Mouse (Mus musculus) lung, postnatal 4 days (tissue): ENCODE data around the gene Ypel2.

Experiments used
- DNase-seq, 2 experiments: peaks; one replicate each; pipeline ENCODE4 v3.0.0; 2021

The Ypel2 gene

DNA sequence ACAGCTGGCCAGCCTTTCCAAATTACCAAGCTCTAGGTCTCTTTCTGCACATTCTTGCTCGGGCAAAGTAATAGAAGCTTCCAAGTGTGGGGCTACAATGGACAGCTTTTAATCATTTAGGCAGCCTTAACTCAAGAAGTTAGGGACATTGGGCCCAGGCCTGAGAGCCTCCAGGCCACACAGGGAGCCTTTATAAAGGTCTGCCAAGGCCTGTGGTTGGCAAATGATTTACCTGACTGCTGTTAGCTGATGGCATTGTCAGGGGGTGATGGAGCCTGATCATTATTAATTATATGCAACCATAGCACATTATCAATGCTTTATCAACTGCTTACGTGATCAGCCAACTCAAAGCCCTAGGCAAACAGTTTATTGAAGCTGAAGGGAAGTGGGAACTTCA lies 33.2 kb downstream of the Ypel2 start:
- DNase-seq, result no peak

DNA sequence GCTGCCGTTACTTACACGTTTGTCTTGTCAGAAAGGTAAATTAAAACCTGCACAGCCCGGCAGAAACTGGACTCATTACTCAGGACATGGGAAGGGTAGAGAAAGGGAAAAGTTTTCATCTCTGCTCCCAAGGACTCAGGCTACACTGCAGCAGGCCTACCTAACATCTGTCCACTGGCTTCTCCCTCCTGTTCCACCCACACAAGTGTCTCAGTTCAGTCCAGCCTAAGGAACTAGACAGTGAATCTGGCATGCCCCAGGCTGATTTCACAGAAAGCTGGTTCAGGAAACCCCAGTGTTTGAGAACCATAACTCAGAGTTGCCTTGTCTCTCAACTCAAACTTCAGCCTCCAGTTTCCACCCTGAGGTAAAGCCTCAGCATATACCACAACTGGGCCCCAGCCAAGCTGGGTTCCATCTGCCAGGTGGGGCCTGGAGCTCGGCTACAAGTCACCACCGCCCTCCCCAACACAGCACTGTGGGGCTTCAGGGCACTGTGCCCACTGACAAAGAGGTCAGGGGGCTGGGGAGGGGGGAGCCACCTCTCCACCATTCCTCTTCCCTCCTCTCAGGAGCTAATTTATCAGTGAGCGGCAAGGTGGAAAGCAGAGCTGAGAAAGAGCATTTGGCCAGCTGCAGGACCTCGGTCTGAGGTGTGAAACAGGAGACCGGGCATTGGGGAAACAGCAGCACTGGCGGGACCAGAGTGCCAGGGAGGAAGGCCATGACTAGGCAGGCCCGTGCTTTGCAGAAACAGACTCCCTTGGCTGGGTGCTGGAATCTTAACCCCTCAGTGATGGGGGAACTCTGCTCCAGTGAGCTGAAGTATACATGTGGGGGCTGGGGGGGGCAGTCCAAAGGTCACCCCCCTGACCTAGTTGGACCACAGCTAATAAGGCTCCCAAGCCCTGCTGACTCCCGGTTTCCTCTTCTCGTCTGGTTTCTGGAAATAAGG lies 34.5 kb downstream of the Ypel2 start:
- DNase-seq, result peak in 1 of 2 experiments; percentile 12

DNA sequence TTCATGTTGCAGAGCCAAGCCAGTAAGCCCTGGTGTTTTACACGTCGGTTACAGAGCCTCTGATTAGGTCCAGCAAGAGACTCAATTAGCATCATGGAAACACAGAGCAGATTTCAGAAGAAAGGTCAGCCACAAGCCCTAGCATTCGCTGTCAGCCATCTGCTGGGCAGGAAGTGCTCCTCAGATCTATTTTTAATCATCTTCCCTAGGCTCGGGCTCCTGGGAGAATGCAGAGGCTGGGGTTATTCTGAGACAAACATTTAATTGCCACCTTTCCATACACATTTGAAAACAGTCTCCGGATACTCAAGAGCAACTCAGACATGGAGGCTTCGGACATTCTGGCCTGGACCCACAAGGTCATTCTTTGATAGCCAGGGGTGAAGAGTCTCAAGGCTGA lies 35.3 kb downstream of the Ypel2 start:
- peak; percentile 29 to 60 for DNase-seq

DNA sequence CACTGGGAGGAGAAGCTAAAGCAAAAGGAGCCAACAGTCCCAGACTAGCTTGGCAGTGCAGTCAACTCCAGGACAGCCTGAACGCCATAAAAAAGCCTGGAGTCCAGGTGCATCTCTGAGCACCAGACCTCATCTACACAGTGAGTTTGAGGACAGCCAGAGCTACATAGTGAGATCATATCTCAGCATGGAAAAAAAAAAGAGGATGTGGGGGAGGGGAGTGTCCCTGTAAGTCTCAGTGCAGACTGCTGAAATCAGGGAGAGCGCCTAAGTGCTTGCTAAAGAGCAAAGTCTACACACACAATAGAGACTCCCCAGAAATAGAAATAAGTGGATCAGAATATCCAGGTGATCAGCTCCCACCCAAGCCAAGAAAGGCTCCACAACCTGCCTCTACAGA lies 37.1 kb downstream of the Ypel2 start:
- DNase-seq, result no peak

DNA sequence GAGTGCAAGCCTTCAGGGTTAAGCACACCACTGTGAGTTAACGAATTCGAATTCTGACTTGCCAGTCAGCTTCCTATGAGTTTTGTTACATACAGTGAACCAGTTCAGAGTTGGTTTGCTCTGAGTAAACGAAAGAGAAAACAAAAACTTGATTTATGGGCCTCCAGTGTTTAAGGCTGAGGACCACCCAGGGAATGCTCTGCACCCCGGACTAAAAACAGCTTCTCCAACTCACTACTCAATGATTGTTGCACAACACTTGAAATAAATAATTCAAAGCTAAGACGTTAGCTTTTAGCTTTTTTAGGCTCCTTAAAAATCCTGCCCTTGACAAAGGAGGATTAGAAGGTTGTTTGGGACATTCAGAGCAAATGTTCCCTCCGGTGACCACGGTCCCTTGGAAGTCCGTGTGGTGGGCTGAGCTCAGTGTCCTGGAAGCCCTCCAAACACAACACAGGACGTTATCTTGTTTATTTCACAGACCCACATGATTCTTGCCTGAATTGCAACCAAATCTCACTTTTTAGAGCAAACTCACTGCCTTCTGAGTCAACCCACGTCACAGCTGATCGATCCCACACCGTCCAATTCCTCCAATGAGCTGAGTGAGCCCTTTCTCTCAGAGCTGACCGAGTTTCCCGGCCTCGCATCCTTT lies 38.8 kb downstream of the Ypel2 start:
- DNase-seq, result peak; percentile 40 to 46

DNA sequence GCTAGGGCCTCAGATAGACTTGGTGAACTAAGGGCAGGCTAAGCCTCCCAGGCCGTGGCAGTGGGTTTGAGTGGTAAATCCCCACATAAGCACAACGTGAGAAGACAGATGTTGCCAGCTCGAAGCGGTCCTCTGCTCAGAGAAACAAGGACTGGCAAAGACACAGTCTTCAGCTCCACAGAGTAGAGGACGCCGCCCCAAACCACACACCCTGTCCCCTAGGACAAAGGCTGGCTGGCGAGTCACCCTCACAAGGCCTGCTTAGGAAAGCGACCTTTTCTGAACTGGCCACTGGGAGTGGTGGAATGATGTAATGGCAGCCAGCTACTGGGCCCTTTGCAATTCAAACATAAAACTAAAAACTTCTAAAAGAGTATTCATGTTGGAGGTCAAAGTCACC lies 40.4 kb downstream of the Ypel2 start:
- DNase-seq, result no peak

DNA sequence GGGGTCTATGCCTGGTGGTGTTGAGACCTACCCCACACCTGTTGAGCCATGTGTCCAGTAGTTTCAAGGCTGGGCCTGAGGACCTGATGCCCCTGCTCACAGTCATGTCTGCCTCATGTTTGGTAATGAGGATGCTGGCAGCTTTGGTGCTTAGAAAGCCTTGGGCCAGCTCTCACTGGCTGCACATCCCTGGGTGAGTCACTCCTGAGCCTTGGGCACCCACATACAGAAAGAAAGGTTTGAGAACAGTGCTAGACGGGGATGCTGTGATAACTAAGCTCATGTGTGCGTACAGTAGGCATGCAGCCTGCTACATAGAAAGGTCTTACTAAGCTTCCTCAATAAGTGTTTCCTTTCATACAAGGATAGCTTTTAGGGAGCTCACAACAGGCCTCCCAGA lies 40.8 kb downstream of the Ypel2 start:
- no peak for DNase-seq

DNA sequence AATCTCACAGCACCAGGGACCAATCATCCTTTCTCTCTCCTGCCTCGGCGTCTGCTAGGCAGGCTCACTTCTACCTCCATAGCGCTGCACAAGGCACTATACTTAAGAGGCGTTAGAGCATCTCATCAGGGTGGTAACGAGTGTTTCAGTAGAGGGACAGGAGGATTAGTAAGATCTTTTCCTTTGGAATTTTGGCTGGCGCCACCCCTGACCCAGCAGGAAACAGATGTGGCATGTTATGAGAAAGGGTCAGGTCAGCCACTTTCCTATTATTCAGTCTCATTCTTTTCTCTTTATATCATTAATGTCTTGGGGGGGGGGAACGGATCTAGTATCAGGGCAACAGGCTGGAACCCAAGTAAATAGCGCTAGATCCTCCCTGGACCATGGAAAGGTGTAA lies 41.8 kb downstream of the Ypel2 start:
- no peak for DNase-seq

DNA sequence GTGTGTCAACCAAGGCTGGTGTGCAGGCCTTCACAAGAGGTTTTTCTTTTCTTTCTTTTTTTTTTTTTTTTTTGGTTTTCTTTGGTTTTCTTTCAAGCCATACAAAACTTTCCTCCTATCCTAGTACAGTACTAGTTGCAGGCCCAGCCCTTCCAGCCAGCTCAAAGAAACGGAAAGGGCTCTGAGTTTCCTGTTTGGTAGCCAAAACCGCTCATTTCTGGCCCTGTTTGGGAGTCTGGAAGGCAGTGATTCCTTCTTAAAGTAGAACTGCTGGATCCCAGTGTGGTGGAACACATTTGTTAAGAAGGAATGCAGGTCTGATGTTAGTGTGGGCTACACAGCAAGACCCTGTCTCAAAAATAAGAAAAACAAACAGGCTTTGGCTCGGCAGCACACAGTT lies 43.0 kb downstream of the Ypel2 start:
- DNase-seq, result peak in 1 of 2 experiments; percentile 22

DNA sequence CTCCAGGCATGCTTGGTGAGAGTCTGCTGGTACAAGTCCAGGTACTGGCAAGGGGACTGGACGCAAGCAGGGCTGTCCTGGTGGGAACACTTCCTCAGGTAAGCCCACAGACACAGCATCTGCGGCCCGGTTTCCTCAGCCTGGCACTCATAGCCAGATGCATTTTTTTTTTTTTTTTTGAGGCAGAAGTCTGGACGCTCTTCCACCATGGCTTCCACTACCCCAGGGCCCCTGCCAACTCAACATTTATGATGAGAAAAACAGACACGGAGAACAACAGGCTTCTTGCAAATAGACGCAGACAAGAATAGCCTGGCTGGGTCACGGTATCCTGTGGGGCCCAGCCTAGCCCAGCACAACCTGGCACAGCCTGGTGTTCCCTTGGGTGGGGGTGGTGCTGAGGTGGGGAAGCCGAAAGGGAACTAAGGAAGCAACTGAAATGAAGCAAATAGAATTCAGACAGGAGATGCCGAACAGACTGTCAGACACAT lies 43.5 kb downstream of the Ypel2 start:
- peak; percentile 29 to 69 for DNase-seq

DNA sequence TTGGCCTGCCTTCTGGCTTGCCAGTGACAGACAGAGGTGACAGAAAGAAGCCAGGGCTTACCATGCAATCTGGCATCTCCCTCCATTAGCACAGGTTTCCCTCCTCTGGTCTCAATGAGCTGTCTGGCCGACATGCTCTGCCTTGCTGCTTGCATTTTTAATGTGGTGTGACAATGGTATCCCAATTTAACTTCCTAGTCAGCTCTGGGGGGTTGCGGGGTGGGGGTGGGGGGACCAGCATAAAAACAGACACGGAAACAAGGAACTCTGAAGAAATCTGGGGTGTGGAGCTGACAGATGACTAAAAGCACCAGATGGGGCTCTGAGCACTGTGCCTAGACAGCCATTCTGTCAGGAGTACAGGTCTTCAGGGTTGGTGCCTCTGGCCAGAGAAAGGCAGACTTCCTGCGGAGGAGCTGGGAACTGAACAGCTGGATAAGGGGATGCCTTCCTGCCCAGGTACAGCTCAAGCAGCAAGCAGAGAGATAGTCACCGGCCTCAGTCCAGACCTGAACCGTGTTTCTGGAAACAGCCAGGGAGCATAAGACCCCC lies 46.8 kb downstream of the Ypel2 start:
- no peak for DNase-seq

DNA sequence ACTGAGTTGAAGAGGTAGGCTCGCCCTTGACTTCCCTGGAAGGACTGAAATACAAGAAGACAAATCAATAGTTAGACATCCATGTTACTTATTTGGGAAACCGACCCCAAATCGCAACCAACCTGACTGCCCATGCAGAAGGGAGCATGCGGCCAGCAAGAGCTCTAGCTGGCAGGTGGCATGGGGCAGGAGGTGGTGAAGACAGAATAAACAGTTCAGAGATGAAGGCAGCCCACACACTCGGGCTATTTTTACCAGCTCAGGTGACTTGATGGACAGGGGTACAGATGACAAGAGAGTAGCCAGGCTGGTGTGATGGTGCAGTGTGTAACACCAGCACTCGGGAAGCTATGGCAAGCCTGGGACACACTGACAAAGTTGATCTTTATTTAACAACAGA lies 47.6 kb downstream of the Ypel2 start:
- DNase-seq, result no peak

DNA sequence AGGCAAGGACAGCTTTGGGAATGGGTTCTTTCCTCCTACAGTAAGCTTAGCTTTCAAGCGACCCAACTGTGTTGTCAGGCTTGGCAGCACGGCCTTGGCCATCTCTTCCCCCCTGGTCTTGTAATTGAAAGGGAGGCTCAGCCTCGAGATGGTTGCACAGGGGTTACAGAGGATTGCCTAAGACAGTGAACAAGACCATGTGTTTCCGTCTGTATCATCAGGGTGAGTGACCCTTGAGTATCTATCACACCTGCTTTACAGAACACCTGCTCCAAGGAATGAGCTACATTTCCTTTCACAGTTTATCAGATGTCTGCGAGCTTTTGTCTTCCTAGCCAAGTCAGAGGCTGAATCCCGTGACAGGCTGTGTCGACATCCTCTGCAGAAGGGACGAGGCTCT lies 48.4 kb downstream of the Ypel2 start:
- no peak for DNase-seq

DNA sequence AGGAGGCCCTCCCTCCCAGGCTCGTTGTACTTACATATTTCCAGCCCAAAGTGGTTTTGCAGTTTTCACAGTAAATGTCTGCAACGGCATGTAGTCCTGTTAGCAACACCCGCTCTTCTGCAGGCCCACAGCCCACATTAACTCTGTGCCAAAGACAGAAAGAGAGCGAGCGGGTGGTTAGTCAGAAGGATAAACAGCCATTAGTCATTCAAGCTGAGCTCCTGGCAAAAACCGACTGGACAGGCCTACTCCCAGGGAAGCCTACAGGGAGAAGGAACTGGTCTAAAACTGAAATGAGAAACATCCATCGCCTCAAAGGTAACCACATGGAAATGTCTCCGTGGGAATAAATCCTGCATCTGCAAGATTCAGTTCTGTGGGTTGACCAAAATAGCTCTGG lies 49.0 kb downstream of the Ypel2 start:
- peak; percentile 31 to 47 for DNase-seq

DNA sequence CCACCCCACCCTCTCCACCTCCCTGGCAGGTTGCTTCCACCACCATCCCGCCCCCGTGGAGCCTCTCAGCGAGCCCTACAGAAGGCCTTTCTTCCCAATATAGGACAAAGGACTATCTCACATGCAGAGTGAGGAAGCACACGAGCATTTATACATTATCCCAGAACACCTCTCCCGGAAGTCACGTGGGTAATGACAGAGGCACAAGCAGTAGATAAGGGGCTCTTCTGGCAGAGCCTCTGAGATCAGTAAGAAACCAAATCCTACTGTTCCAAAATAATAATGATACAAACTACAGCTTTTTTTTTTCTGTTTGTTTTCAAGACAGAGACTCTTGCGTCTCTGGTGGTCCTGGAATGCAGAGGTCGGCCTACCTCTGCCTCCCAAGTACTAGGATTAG lies 51.6 kb downstream of the Ypel2 start:
- DNase-seq, result no peak

DNA sequence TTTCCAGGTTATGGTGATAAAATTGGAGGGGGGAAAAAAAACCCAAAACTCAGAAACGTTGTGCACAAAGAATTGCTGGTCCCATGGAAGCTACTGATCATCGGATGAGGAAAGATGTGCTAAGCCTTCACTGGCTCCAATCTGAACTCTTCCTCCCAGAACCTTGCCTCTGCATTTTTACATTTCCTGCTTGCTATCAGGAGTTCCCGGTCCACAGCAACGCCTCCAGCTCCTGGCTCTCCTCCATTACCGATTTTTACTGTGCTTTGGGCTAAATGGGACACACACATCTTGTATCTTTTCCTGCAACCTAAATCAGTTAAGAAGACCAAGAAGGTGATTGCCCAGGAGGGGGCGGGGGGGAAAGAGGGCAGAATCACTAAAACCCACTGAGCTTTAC lies 54.0 kb downstream of the Ypel2 start:
- DNase-seq, result no peak

DNA sequence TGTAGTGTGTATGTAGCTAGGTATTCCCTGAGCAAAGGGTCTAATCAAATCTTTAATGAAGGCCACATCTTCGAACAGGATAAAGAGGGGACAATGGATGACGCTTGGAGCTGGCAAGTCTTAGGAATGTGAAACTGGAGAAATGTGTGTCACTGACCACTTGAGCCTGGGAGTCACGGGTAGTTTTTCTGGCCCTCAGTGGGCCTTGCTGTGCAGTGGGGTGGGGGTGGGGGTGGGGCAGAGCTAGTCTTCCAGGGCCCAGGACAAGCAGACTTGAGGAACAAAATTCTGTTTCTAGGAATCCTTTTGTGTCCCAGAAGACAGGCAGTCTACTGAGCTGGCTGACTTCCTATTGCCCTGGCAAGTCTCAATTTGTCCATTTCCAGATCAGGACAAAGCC lies 55.0 kb downstream of the Ypel2 start:
- DNase-seq, result no peak

DNA sequence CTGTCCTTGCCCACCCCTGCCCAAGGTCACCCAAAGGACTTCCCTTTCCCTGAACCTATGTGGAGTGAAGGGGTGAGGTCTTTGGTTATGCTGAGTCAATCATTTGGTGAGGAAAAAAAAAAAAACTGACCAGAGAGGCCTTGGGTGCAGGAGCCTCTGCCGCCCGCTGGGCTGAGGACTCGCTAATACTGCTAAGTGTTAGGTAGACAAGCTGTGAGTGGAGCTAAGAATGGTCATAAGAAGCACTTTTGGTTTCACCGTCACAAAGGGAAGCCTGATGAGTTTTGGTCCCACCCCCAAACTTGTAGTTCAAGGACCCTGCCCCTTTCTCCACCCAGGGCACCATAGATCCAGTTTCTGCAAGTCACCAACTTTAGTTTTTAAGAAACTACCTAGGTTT lies 55.4 kb downstream of the Ypel2 start:
- DNase-seq, result no peak

DNA sequence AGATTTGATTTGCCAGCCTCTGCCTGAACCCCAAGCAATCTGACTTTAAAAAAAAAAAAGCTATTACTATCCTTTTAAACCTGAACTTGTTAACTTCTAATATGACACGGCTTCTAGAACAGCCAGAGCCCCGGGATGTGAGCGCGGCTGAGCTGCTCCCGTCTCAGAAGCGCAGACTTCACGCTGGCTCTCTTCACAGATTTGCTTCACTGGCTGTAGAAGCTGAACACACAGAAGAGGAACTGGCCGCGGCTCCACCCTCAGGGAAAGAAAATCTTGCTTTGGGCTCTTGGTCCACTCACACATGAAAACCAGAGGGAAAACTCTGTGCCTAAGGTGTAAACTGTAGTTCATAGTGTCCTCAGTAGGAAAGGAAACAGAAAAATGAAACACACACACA lies 56.6 kb downstream of the Ypel2 start:
- DNase-seq, result no peak

DNA sequence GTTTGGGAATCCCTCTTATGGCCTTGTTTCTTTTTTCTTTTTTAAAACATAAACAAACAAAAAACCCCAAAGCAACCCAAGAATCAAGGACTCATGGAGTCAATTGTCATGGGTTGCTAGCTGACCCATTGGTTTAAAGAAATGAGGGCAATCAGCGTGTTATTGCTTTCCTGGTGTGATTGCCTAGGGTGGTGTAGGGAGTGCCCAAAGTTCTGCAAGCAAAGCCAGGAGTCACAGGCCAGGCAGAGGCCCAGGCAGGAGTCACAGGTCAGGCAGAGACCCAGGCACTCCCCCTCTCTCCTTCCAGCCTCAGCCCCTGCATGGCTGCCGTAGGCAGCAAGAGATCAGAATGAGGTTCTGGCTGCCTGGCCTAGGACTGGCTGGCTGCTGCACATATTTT lies 58.6 kb downstream of the Ypel2 start:
- no peak for DNase-seq

DNA sequence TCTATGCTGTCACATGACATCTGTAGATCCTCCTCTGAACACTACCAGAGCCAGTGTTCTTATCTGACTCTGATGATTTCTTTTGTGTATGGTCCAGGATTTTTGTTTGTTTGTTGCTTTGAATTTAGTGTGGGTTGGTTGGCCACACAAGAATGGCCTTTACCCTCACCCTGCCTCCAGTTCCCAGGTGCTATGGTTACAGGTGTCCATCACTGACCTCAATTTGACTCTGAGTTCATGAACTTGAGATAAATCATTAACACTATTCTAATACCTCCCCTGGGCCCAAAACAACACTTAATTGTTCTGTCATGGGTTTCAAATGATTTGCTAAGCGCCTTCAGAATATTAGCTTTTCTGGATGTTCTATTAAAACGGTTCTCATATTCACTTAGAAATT lies 61.3 kb downstream of the Ypel2 start:
- DNase-seq, result no peak

DNA sequence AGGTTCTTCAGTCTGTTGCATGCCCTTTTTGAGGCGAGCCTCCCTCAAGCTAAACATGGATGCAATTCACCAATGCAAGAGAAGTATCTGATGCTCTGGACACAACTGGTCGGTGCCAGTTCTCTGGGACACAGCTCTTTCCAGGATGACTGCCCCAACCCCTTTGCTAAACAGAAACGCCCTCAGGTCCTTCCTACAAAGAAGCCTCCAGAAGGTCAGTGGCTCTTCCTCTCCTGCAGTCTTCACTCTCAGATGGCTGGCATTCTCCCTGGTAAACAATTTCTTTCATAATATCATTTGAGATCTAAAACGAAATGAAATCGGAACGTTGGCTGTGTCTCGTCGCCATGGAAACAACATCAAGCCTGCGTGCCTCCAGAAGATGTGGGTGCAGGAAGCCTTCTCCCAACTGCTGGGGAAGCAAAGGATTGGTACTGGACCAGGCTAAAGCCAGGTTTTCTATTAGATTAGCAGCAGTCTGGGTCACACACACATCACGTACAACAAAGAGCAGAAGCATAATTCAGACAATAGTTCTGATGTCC lies 62.8 kb downstream of the Ypel2 start:
- no peak for DNase-seq

DNA sequence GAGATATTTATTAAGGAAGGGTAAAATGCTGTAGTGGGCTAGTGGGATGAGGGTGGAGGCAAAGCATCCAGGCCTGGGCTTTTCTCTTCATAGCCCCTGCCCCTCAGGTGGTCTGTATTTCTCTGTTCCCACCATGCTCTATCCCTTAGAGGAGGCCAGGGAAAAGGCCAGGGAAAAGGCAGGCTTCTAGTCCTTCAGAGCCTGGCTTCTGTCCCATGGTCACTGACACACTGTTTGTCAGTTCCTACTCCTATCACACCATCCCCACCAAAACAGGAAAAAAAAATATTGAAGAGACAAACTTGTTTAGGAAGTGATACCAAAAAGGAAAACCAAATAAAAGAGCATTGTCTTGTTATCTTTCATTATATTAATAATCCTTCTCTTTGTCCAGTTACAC lies 63.5 kb downstream of the Ypel2 start:
- DNase-seq, result no peak

DNA sequence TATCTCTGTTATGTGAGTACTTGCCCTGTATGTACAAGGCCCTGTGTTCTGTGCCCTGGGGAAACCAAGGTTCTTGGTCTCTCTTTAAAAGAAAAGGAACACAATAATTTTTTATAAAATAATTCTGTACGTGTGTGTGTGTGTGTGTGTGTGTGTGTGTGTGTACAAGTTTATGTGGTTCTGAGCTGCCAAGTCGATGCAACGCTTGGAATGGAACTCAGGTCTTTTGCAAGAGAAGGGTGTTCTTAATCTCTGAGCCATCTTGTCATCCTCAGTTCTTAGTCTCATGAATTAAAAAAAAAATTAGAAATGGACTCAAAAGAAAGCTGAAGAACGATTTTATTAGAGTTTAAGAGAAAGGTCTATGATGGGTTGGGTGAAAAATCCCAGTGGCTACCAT lies 64.0 kb downstream of the Ypel2 start:
- no peak for DNase-seq
